Mouse (Mus musculus) left cerebral cortex, postnatal 4 days (tissue): Measurements from ENCODE around the gene Nr2f1. TPM values are rescaled to one million over a fixed set of nuclear protein-coding genes. Genes with fewer than 3 reads are reported as not detected.
"Not testable (repeated sequence)": the region's sequence is repeated elsewhere in the genome, so short reads cannot be mapped to it uniquely, and the experiment has no call there.

Experiments
- DNase-seq: peaks from one replicate; pipeline ENCODE4 v3.0.0-alpha.2; 2022
- intact Hi-C: fragments of 180-260 bp; cut with DNase I; formaldehyde crosslinking; loops from one replicate; pipeline ENCODE4 v1.15.1; 2025
- total RNA-seq, 2 experiments: library from RNA; stranded (reverse); gene quantifications; 2 replicates each; pipeline ENCODE4 v1.2.3; 2021

Nr2f1 gene
- total RNA-seq, result 100 to 1,000 TPM; 214 to 215 TPM

DNA sequence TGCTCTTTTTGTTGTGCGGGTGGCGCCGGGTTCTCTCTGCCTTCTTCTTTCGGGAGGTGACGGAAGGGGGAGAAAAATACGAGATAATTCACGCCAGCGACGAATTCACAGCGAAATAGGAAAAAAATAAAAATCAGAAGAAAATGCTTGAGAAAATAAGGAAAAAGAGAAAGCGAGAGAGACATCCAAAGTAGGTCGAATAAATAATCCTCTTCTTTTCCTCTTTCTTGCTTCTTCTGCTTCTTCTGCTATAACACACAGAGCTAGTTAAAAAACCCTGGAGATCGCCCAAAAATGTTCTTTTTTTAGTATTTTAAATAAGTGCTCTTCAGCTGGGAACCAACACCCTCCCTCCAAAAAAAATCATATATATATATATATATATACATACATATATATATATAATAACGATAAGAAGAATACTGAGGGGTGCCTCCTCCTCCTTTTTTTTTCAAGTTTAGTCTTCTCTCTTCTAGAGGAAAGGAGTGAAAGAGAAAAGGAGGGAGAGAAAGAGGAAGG, at the start of gene Nr2f1:
Nr2f1 (minus strand) TSS at position 116 of the 519 bp plus-strand sequence.
- intact Hi-C loops, result loop anchor here (5.0 to 10.0 kb wide), 8 partner anchors 245 to 1645 kb away; partner anchors contain the start of genes 2210408I21Rik and Slf1
- no peak for DNase-seq

DNA sequence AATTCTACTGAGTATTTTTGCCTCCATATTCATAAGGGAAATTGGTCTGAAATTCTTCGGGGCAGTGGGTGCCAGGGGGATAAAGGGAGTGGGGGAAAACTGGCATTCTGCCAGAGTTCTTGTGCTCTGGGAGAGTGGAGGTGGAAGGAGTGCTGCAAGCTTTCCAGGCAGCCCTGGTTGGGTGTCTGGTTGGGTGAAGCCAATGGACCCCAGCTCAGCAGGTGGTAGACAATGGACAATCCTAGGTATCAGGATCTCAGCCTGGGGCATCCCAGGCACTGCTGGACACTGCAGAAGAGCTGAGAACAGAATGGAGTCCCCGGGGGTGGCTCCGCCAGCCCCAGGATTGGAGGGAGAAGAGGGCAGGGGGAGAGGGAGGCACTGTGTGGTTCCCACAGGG, 22.1 kb upstream of the Nr2f1 start:
- intact Hi-C loops, result no loop called here
- no peak for DNase-seq

DNA sequence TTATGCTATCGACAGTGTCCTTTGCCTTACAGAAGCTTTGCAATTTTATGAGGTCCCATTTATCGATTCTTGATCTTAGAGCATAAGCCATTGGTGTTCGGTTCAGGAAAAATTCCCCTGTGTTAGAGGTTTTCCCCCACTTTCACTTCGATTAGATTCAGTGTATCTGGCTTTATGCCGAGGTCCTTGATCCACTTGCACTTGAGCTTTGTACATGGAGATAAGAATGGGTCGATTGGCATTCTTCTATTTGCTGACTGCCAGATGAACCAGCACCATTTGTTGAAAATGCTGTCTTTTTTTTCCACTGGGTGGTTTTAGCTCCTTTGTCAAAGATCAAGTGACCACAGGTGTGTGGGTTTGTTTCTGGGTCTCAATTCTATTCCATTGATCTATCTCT, 20.7 kb upstream of the Nr2f1 start:
- intact Hi-C loops, DNase-seq: not testable (repeated sequence)

DNA sequence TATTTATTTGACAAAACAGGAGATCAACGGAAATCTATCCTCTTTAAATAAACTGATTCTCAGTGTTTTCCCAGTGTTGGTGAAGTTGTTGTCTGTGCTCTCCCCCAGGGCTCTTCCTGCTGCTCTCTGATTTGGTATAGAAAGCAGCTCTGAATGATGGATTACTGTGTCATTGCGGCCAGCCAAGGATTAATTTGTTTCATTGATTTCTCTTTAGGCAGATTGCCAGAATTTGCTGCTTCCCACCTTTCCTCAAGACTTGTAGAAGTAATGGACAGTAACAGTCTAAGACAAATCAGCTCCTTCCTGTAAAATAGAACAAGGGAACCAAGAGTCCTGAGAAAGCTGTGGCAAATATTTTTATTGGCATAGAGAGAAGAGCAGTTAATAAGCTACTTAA, 15.7 kb upstream of the Nr2f1 start:
- DNase-seq, result no peak
- intact Hi-C loops, result no loop called here

DNA sequence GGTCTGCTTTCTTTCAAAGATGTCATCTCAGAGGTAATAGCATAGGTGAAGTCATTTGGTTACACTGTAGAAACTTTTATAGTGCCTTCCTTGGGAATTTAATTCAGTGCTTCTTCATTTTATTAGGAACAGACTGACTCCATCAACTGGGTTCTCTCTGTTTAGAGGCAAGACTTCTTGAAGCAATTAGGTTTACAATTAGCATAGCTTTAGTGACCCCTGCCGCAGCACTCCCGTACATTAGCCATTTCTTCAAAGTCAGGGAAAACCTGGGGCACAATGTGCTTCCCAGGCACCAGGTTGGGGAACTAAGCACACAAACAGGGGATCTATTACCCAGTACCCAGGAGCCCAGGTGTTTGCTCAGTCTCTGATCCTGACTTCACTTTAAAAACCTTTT, 13.6 kb upstream of the Nr2f1 start:
- intact Hi-C loops, result loop anchor here (5.0 kb wide), 1 partner anchor 1074 kb away; no protein-coding TSS in a partner anchor
- no peak for DNase-seq

DNA sequence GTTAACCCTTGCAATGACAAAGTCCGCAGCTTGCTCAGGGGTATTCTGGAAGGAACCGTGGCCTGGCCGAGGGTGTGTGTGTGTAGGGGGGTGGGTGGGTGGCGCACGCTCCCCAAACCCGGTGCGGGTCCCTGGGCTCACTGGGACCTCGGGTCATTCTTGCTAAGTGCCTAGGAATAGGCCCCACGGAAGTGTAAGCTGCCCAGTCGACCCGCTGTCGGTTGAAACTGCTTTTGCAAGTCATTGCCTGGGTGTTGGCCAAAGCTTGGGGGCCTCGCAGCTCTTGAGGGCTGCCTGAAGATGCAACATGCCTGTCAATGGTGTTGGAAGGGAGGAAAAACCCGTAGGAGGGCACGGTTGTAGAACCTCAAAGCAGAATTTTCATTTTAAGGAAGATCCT, 12.6 kb upstream of the Nr2f1 start:
- intact Hi-C loops, result loop anchor here (5.0 kb wide), 1 partner anchor 1075 kb away; no protein-coding TSS in a partner anchor
- no peak for DNase-seq

DNA sequence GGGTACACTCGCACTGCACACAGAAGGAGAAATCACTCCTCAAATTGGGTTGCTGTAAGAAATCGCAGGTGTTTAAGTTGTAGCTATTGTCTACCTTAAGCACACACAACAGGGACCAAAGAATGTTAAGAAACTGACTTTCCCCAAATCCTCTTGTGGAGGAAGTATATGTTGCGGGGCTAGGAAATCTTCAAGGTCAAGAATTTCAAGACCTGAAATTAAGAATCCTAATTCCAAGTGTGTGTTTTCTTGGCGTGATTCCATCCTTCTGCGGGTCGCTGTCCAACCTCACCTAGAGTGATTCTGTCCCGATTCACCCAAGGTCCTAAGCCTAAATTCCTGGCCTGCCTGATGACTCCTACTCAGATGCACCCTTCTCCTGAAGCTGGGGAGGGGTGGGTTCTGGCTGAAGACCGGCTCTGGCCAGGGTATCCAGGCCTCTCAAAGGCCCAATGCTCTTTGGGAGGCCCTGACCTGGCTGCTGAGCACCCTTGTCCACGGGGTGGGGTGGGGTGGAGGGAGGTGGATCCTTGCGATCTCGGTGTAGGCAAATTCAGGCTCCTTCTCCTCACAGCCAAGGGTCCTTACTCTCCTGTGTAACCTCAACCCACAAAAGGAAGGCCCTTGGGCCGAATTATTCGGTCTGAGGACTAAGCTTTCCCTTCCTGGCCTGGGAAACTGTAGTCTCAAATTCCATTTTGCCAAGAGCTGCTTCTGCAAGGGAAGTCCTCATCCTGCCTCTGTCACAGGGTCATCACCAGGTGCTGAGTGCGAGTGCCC, 11.9 kb upstream of the Nr2f1 start:
- intact Hi-C loops, result loop anchor here (5.0 kb wide), 1 partner anchor 1076 kb away; no protein-coding TSS in a partner anchor

DNA sequence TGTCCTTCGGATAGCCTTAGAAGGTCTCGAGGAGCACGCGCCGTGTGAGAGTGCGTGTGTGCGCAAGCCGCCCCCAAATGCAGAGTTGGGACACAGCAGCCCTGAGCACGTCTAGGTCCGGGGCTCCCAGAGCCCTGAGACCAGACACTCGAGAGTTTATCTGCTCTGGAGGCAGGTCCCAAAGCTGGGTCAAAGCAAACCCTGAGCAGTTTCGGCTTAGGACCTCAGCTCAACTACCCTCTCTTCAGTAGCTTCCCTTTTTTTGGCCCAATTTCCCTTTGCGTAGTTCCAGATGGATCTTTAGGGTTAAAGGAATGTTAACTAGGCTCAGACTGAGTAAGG, 11.2 kb upstream of the Nr2f1 start:
- DNase-seq, result no peak
- intact Hi-C loops, result loop anchor here (5.0 kb wide), 1 partner anchor 1077 kb away; no protein-coding TSS in a partner anchor

More for the DNA sequence above, 11.9 kb upstream of the Nr2f1 start:
- DNase-seq, result no peak

DNA sequence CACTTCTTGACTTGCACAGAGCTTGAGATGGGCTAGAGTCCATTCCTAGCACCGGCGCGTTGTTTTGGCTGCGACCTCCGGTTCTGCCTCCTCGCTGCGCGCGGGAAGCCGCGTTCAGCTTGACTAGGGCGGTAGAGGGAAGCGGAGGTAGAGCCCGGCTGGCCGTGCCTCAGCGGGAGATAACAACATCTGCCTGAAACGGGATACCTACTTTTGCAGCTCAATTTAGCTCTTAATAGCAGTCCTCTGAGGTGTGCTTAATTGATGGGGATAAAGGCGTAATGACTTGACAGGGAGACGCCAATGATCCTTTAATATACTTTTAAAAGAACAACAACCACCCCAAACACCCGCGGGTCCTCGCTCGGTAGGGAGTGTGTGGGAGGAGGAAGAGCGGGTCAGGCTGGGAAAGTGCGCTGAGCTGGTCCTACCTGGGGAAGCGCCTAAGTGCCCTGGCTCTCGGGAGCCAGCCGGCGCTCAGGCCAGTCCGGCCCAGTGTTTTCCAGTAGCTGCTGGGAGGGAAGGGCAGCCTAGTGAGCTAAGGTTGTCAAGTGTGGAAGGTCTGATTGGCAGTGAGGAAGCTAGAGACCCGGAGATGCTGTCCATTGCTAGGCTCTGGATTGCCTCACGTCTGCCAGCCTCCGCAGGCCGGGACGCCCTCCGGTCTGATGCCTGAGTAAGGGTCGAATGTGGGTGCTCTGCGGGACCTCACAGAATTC, 10.6 kb upstream of the Nr2f1 start:
- peak; percentile 52 for DNase-seq
- intact Hi-C loops, result loop anchor here (5.0 kb wide), 1 partner anchor 1077 kb away; no protein-coding TSS in a partner anchor

DNA sequence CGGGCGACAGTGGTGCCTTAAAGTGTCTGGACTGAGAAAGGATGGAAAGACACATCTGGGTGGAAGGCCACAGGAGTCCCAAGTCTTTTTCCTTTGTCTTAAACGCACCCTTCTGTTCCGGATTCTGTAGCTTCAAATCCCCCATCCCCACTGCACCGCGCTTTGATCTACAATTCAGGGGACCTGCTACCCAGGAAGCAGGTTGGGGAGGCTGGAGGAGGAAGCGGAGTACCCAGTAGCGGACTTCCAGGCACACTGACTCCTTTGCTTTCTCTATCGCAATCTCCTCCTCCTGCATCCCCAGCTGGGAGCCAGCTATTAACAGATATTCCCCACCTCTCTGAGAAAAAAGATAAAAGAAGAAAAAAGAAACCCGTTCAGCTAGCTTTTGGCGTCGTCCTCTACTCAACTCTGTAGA, 10.1 kb upstream of the Nr2f1 start:
- DNase-seq, result no peak
- intact Hi-C loops, result loop anchor here (5.0 to 10.0 kb wide), 5 partner anchors 235 to 1635 kb away; no protein-coding TSS in a partner anchor

DNA sequence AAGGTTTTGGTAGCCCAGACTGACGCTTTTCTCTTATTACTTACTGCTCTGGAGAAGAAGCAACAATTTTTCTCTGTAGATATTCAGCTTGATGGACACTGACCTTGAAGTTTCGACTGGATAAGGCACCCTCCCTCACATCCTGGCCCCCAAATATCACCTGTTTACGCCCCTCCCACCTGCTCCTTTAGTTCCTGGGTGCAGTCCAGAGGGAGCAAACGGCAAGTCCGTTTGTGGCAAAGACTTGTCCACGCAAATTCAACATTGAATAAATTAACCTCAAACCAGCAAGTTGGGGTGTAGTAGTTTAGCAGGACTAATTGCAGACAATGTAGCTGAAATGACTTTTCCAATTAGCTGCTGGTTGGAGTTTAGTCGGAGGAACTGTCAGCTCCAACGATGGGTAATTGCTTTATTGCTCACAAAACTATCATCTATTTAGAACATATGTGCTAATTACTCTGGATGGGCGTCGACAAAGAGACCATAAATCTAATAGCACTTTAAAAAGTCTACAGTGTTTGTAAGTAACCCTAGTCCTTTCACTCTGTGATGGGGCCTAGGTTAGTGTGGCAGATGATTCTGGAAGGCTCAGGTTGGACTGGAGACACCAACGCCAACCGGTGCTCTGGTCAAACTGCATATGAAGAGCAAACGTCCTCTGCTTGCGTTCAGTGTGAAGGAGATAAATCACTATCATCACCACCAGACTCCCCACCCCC, 9.3 kb upstream of the Nr2f1 start:
- DNase-seq, result no peak
- intact Hi-C loops, result loop anchor here (10.0 kb wide), 4 partner anchors 236 to 1636 kb away; no protein-coding TSS in a partner anchor

DNA sequence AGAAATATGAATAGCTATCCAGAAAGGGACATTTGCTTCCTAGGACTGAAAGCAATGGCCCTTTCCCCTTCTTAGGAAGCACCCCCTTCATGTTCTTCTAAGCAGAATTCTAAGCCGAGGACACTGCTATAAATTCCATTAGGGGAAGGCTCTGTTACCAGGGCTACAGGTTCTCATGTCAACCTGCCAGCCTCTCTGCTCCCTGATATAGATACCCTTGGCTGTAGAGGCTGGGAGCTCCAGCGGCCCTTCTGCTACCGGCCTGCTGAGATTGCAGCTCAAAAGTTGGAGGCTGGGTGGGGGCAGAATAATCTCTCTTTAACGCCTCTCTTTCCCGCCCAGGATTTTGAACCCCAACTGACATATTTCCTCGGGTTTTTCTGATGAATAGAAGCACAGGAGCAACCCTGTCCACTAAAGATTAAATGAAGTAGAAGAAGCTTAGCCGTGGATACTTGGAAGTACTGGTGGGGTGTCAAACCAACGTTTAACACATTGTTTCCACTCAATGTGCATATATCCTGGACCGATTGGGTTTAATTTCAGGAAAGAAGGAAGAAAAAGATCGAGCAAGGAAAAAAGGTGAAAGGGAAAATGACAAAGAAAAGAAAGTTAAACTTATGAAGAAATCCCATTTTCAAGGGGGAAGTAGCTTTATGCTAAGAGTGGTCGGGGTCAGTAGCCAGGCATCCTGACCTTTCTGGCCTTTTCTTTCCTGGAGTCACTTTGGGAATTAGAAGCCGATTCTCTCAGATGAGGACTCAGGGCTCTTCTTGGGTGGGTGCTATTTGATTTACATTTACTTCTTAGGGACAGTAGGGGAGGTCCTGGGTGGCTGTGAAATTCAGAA, 8.5 kb upstream of the Nr2f1 start:
- intact Hi-C loops, result loop anchor here (10.0 kb wide), 4 partner anchors 237 to 1637 kb away; no protein-coding TSS in a partner anchor
- peak; percentile 58 for DNase-seq

DNA sequence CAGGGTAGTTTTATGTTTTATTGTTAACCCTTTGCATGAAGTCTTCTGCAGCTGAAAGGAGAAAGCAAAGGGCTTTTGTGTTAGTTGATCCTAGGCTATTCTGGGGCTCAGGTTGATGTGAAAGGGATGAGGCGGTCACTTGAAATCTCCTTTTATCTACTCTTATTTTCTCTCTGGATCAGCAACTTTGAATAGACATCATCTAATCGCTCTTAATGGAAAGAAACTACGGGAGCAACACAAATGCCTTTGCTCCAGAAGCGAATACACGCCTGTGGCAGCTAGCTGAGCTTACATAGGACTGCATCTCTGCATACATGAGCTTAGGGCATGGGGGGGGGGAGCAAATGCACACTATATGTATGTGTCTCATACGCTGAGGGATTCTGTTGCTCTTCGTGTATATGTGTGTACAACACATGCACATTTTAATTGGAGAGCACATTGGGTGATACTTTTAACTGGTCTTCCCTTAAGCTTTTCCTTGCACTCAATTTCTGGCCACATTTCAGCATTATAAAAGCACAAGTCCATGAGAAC, 7.4 kb upstream of the Nr2f1 start:
- no peak for DNase-seq
- intact Hi-C loops, result loop anchor here (10.0 kb wide), 4 partner anchors 238 to 1638 kb away; no protein-coding TSS in a partner anchor

DNA sequence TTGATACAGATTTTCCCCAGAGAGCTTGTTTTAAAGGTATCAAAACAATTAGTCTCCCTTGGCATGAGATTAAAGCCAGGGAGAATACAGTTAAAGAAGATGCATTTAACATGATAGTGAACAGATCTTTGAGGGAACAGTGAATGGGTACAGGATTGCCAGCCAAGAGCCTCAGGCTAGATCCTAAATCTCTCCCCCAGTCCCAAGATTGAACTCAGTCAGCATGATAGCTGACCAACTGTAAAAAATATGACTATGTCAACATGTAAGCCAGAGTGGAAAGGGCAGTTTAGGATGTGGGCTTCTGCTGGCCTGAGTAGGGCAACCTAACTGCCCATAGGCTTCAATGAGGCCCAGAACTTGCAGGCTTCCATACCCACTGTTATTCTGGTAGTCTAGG, 5.9 kb upstream of the Nr2f1 start:
- intact Hi-C loops, result loop anchor here (10.0 kb wide), 4 partner anchors 239 to 1639 kb away; no protein-coding TSS in a partner anchor
- DNase-seq, result no peak

DNA sequence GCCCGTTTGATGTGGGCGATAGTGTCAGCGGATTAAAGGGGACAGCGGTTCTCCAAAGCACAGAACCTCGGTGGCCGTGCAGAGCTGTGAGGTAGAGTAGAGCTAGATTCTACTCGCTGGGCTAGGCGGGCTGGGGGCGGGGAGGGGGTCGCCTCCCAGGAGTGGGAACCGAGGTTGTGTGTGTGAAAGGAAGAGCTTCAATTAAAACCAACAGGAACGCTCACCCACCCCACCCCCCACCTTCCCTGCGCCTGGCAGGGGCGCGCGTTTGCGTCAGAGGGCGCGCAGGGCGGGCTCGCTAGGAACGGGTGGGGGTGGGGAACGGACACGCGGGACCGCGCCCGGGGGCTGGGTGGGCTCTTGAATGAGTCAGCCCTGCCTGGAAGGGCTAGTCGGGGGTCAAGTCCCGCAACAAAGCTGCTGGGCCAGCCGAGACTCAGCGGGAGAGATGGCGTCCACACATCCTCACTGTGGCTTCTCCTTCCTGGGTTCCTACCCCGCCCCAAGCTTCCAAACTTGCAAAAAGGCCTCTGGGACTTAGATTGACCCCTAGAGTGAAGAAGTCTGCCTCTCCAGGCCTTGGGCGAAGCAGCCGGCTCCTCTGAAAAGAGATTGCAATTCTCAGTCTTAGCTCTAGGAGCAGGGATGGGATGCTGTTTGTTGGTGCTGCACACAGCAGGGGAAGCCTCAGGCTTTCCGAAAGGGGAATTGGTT, 3.9 kb upstream of the Nr2f1 start:
- intact Hi-C loops, result loop anchor here (5.0 to 10.0 kb wide), 5 partner anchors 241 to 1641 kb away; no protein-coding TSS in a partner anchor
- DNase-seq, result peak; percentile 86

DNA sequence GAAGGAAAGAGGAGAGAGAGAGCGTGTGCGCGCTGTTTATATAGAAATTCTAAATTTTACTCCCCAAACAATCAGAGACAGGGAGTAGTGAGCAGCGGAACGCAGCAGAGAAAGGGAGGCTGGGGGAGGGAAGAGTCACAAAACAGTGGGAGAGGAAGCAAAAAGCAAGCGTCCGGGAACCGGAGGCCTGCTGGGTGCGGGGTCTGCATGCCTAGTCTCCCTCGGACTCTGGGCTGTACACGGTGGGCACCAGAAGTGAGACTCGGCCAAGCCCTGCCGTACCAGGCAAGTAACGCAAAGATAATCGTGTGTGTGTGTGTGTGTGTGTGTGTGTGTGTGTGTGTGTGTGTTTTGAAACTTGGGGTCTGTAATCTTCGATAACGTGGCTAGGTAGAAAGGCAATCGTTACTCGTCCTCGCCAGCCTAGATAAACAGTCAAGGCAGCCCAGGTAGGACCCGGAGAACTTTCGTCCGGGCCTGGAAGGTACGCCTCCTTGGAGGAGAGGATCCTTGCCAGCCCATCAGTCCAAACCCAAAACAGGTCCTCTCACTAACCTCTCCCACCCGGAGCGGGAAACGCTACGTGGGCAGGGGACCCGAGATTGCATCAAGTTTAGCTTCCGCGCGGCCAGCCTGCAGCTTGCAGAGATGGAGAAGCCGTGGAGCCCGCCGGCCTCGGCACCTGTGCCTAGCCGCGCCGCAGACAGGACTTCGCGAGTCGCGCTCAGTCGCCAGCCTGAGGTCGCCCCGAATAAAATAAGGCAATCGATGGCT, 3.2 kb upstream of the Nr2f1 start:
- intact Hi-C loops, result loop anchor here (5.0 to 10.0 kb wide), 5 partner anchors 242 to 1642 kb away; no protein-coding TSS in a partner anchor
- DNase-seq, result peak; percentile 62

DNA sequence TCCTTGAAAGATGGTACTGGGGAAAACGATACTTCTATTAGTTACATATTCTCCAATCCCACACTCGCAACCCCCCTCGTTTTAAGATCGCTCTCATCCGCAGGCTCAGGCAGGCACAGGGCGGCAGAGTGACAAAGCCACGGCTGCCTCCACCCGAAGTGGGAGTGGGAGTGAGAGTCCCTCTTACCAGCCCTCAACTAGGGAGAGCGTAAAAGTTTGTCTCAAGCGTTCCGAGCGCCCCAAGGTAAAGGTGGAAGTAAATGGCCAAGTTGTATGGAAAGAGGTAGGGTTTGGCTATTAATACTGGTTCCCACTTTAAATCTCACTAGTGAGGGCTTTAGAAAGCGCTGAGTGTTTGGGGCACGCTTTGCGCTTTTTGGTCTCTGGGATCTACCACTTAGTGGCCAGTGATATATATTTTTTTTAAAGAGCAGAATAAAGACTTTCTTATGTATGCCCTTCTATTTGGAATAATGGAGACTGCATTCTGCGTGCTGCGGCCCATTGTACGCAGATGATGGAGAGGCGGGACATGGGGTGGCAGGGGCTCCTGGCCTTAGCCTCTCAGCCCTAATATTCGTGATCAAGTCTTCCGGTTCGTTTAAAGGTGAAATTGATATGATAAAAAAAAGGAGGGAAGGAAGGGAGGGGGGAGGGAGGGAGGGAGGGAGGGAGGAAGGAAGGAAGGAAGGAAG, 2.5 kb upstream of the Nr2f1 start:
- DNase-seq, result no peak
- intact Hi-C loops, result loop anchor here (5.0 to 10.0 kb wide), 5 partner anchors 243 to 1643 kb away; no protein-coding TSS in a partner anchor
